Mouse (Mus musculus): Measurements from ENCODE around the gene Rab37. TPM values are rescaled to one million over a fixed set of nuclear protein-coding genes. Genes with fewer than 3 reads are reported as not detected.

Rab37 gene
- polyA plus RNA-seq, 1 experiment from 2014 or later = 1.1 TPM

- Histone ChIP-seq H3K4me3 (no peak overlapping the region), H3K4me2 (no peak overlapping the region), H3K9me3 (replicated peaks) (no peaks in the 10 kb centered on the region), H3K27ac (no peak overlapping the region), H3K4me1 (replicated peaks) (no peaks in the 10 kb centered on the region), H3K36me3 (no peaks in the 10 kb centered on the region), H3K9ac (no peak overlapping the region), H3K27me3 (peaks cover 46% of the 10 kb centered on the region)
- ATAC-seq (replicated peaks; ENCODE audit: insufficient number of reproducible peaks, insufficient read depth, low FRiP score, low read depth) = no peak
- 73% methylated on average over 8 of the region's 8 CpGs for WGBS
These were observed 6.2 kb upstream of the Rab37 start for GRCm38 (mm10) chr11:115085064-115085463.

GRCm38 (mm10) chr11:115086213-115086612 lies 5.0 kb upstream of the Rab37 start:
- H3K9ac ChIP-seq = no peak overlapping the region
- H3K4me3 ChIP-seq = no peak overlapping the region
- H3K4me2 ChIP-seq = no peak overlapping the region
- peaks cover 57% of the 10 kb centered on the region for H3K27me3 ChIP-seq
- H3K36me3 ChIP-seq = no peaks in the 10 kb centered on the region
- H3K9me3 ChIP-seq (replicated peaks) = no peaks in the 10 kb centered on the region
- H3K27ac ChIP-seq = no peak overlapping the region
- WGBS = 53% methylated on average over 7 of the region's 7 CpGs
- no peak for ATAC-seq (replicated peaks; ENCODE audit: insufficient number of reproducible peaks, insufficient read depth, low FRiP score, low read depth)
- no peaks in the 10 kb centered on the region for H3K4me1 ChIP-seq (replicated peaks)

GRCm38 (mm10) chr11:115089853-115090252 lies 1.4 kb upstream of the Rab37 start:
- WGBS = 63% methylated on average over 6 of the region's 6 CpGs
- Histone ChIP-seq H3K27me3 (peaks cover 52% of the 10 kb centered on the region), H3K9me3 (replicated peaks) (no peaks in the 10 kb centered on the region), H3K4me1 (replicated peaks) (peaks cover 6% of the 10 kb centered on the region; the same call in 1 of the 2 replicates), H3K27ac (no peak overlapping the region), H3K9ac (no peak overlapping the region), H3K4me2 (no peak overlapping the region), H3K36me3 (no peaks in the 10 kb centered on the region), H3K4me3 (no peak overlapping the region)
- ATAC-seq (replicated peaks; ENCODE audit: insufficient number of reproducible peaks, insufficient read depth, low FRiP score, low read depth) = no peak

- 0 out of 2 replicates have a peak overlapping the region, but pooled peaks have one; percentile 2 for H3K4me3 ChIP-seq
- ATAC-seq (replicated peaks; ENCODE audit: insufficient number of reproducible peaks, insufficient read depth, low FRiP score, low read depth) = no peak
- peak overlapping the region; percentile 21; the same call in 1 of the 2 replicates for H3K4me2 ChIP-seq
- no peak overlapping the region for H3K9ac ChIP-seq
- H3K27ac ChIP-seq = no peak overlapping the region
- WGBS = 23% methylated on average over 4 of the region's 4 CpGs
- H3K27me3 ChIP-seq = peaks cover 30% of the 10 kb centered on the region
- H3K9me3 ChIP-seq (replicated peaks) = no peaks in the 10 kb centered on the region
- peaks cover 6% of the 10 kb centered on the region; the same call in 1 of the 2 replicates for H3K4me1 ChIP-seq (replicated peaks)
- H3K36me3 ChIP-seq = no peaks in the 10 kb centered on the region
These were observed 909 bp downstream of the Rab37 start for GRCm38 (mm10) chr11:115092140-115092539.

GRCm38 (mm10) chr11:115098203-115098932 lies 7.1 kb downstream of the Rab37 start:
- WGBS = 47% methylated on average over 10 of the region's 10 CpGs
- Histone ChIP-seq H3K4me3 (no peak overlapping the region), H3K4me2 (no peak overlapping the region), H3K9ac (no peak overlapping the region), H3K4me1 (replicated peaks) (no peaks in the 10 kb centered on the region), H3K27me3 (no peaks in the 10 kb centered on the region), H3K27ac (no peak overlapping the region), H3K9me3 (replicated peaks) (no peaks in the 10 kb centered on the region), H3K36me3 (no peaks in the 10 kb centered on the region)
- no peak for ATAC-seq (replicated peaks; ENCODE audit: insufficient number of reproducible peaks, insufficient read depth, low FRiP score, low read depth)

- no peak for ATAC-seq (replicated peaks; ENCODE audit: insufficient number of reproducible peaks, insufficient read depth, low FRiP score, low read depth)
- Histone ChIP-seq H3K4me1 (replicated peaks) (no peaks in the 10 kb centered on the region), H3K4me3 (no peak overlapping the region), H3K27me3 (no peaks in the 10 kb centered on the region), H3K27ac (no peak overlapping the region), H3K9ac (no peak overlapping the region), H3K36me3 (no peaks in the 10 kb centered on the region), H3K9me3 (replicated peaks) (no peaks in the 10 kb centered on the region), H3K4me2 (no peak overlapping the region)
- 43% methylated on average over 16 of the region's 16 CpGs for WGBS
These were observed 8.1 kb downstream of the Rab37 start for GRCm38 (mm10) chr11:115099241-115099840.

GRCm38 (mm10) chr11:115100032-115100621 lies 8.9 kb downstream of the Rab37 start:
- Histone ChIP-seq H3K27me3 (no peaks in the 10 kb centered on the region), H3K36me3 (no peaks in the 10 kb centered on the region), H3K27ac (no peak overlapping the region), H3K9ac (no peak overlapping the region), H3K4me2 (no peak overlapping the region), H3K9me3 (replicated peaks) (no peaks in the 10 kb centered on the region), H3K4me3 (no peak overlapping the region), H3K4me1 (replicated peaks) (no peaks in the 10 kb centered on the region)
- no peak for ATAC-seq (replicated peaks; ENCODE audit: insufficient number of reproducible peaks, insufficient read depth, low FRiP score, low read depth)
- 78% methylated on average over 5 of the region's 5 CpGs for WGBS

GRCm38 (mm10) chr11:115100741-115101140 lies 9.5 kb downstream of the Rab37 start:
- H3K27ac ChIP-seq = no peak overlapping the region
- no peaks in the 10 kb centered on the region for H3K36me3 ChIP-seq
- no peak overlapping the region for H3K4me3 ChIP-seq
- no peak overlapping the region for H3K4me2 ChIP-seq
- H3K9ac ChIP-seq = no peak overlapping the region
- no peak for ATAC-seq (replicated peaks; ENCODE audit: insufficient number of reproducible peaks, insufficient read depth, low FRiP score, low read depth)
- H3K9me3 ChIP-seq (replicated peaks) = no peaks in the 10 kb centered on the region
- WGBS = 63% methylated on average over 7 of the region's 7 CpGs
- no peaks in the 10 kb centered on the region for H3K27me3 ChIP-seq
- H3K4me1 ChIP-seq (replicated peaks) = no peaks in the 10 kb centered on the region

- 48% methylated on average over 6 of the region's 6 CpGs for WGBS
- no peaks in the 10 kb centered on the region for H3K4me1 ChIP-seq (replicated peaks)
- no peaks in the 10 kb centered on the region for H3K27me3 ChIP-seq
- no peaks in the 10 kb centered on the region for H3K36me3 ChIP-seq
- no peak overlapping the region for H3K4me2 ChIP-seq
- H3K4me3 ChIP-seq = no peak overlapping the region
- ATAC-seq (replicated peaks; ENCODE audit: insufficient number of reproducible peaks, insufficient read depth, low FRiP score, low read depth) = no peak
- H3K9me3 ChIP-seq (replicated peaks) = no peaks in the 10 kb centered on the region
- no peak overlapping the region for H3K27ac ChIP-seq
- H3K9ac ChIP-seq = no peak overlapping the region
These were observed 10.4 kb downstream of the Rab37 start for GRCm38 (mm10) chr11:115101615-115102051.

- Histone ChIP-seq H3K36me3 (no peaks in the 10 kb centered on the region), H3K4me3 (no peak overlapping the region), H3K4me1 (replicated peaks) (no peaks in the 10 kb centered on the region), H3K9me3 (replicated peaks) (no peaks in the 10 kb centered on the region), H3K27me3 (no peaks in the 10 kb centered on the region), H3K27ac (no peak overlapping the region), H3K4me2 (no peak overlapping the region), H3K9ac (no peak overlapping the region)
- WGBS = 91% methylated on average over 9 of the region's 9 CpGs
- ATAC-seq (replicated peaks; ENCODE audit: insufficient number of reproducible peaks, insufficient read depth, low FRiP score, low read depth) = no peak
These were observed 10.9 kb downstream of the Rab37 start for GRCm38 (mm10) chr11:115102116-115102515.

- Histone ChIP-seq H3K9ac (no peak overlapping the region), H3K4me2 (no peak overlapping the region), H3K9me3 (replicated peaks) (no peaks in the 10 kb centered on the region), H3K27me3 (no peaks in the 10 kb centered on the region), H3K36me3 (no peaks in the 10 kb centered on the region), H3K27ac (no peak overlapping the region), H3K4me1 (replicated peaks) (peaks cover 5% of the 10 kb centered on the region; the same call in 1 of the 2 replicates), H3K4me3 (no peak overlapping the region)
- ATAC-seq (replicated peaks; ENCODE audit: insufficient number of reproducible peaks, insufficient read depth, low FRiP score, low read depth) = no peak
- WGBS = 76% methylated on average over 25 of the region's 25 CpGs
These were observed 12.5 kb downstream of the Rab37 start for GRCm38 (mm10) chr11:115103470-115104413.

All from heart, embryonic 15.5 days (tissue).